Mouse (Mus musculus) neural tube, embryonic 12.5 days (tissue): Measurements from ENCODE around the gene Fam171a2. TPM values are rescaled to one million over a fixed set of nuclear protein-coding genes. Genes with fewer than 3 reads are reported as not detected.
A peak's percentile ranks its signal among the peaks of the same experiment; 100 is the strongest.

ENCODE experiments used
- ATAC-seq: fragments of 200-750 bp; cut with Nextera tagmentation; 2 replicates; pipeline ENCODE4 v1.8.0; 2017; ENCODE audit warnings: low read depth, mild to moderate bottlenecking, moderate TSS enrichment, moderate library complexity; ENCODE audit not compliant: low FRiP score
- H3K27ac ChIP-seq: fragments of 300-500 bp; sonication (generic); 2 replicates; pipeline ENCODE4 v1.5.1; 2016
- H3K27me3 ChIP-seq: fragments of 300-500 bp; sonication (generic); replicated peaks from 2 replicates; pipeline ENCODE4 v1.6.1; 2016; ENCODE audit warnings: mild to moderate bottlenecking
- H3K36me3 ChIP-seq: fragments of 300-500 bp; sonication (generic); 2 replicates; pipeline ENCODE4 v1.6.1; 2016; ENCODE audit warnings: mild to moderate bottlenecking
- H3K4me1 ChIP-seq: fragments of 300-500 bp; sonication (generic); 2 replicates; pipeline ENCODE4 v1.6.1; 2016
- H3K4me2 ChIP-seq: fragments of 300-500 bp; sonication (generic); replicated peaks from 2 replicates; pipeline ENCODE4 v1.6.1; 2016; ENCODE audit warnings: mild to moderate bottlenecking
- H3K4me3 ChIP-seq: fragments of 300-500 bp; sonication (generic); 2 replicates; pipeline ENCODE4 v1.5.1; 2016
- H3K9ac ChIP-seq: fragments of 300-500 bp; sonication (generic); 2 replicates; pipeline ENCODE4 v1.6.1; 2016; ENCODE audit warnings: mild to moderate bottlenecking
- H3K9me3 ChIP-seq: fragments of 300-500 bp; sonication (generic); 2 replicates; pipeline ENCODE4 v1.6.1; 2016; ENCODE audit warnings: mild to moderate bottlenecking
- WGBS: fragments of 180-500 bp; shearing (Covaris S2); methylation state at CpG from one replicate; pipeline ENCODE4 v1.1.7; 2016; 5-methylcytosine and 5-hydroxymethylcytosine counted together
- polyA plus RNA-seq: library from polyadenylated mRNA; unstranded; fragments of >200 nt; fragmentation: Nextera tagmentation; extraction: Ambion mirVana; gene quantifications from 2 replicates; pipeline ENCODE4 v1.2.1, GENCODE M21; 2016

The Fam171a2 gene
- 23.3 and 23.7 TPM in 2 replicates for polyA plus RNA-seq

- Histone ChIP-seq H3K9ac (peak within 1 kb of the TSS; percentile 99), H3K27me3 (peaks cover 23% of the 10 kb centered on the region), H3K4me3 (peak within 1 kb of the TSS; percentile 98), H3K36me3 (peaks cover 14% of the 10 kb centered on the region), H3K4me1 (peaks cover 35% of the 10 kb centered on the region), H3K27ac (peak within 1 kb of the TSS; percentile 74), H3K4me2 (peak within 1 kb of the TSS; percentile 95), H3K9me3 (no peaks in the 10 kb centered on the region)
- 0% methylated on average over 40 of the region's 40 CpGs for WGBS
- peak; percentile 80 for ATAC-seq
These were observed at the start of gene Fam171a2 for GRCm38 (mm10) chr11:102447497-102447896. TSS of gene Fam171a2 (minus strand) at chr11:102447682.

GRCm38 (mm10) chr11:102496732-102497131 lies 49.2 kb upstream of the Fam171a2 start:
- ATAC-seq = no peak
- no peak overlapping the region for H3K4me3 ChIP-seq
- no peaks in the 10 kb centered on the region for H3K4me1 ChIP-seq
- 90% methylated on average over 2 of the region's 2 CpGs for WGBS
- no peak overlapping the region for H3K4me2 ChIP-seq
- no peak overlapping the region for H3K27ac ChIP-seq
- H3K9ac ChIP-seq = no peak overlapping the region
- no peaks in the 10 kb centered on the region for H3K9me3 ChIP-seq
- no peaks in the 10 kb centered on the region for H3K27me3 ChIP-seq
- peaks cover 60% of the 10 kb centered on the region for H3K36me3 ChIP-seq

- Histone ChIP-seq H3K9ac (no peak overlapping the region), H3K4me1 (no peaks in the 10 kb centered on the region), H3K4me3 (no peak overlapping the region), H3K4me2 (no peak overlapping the region), H3K27me3 (no peaks in the 10 kb centered on the region), H3K9me3 (no peaks in the 10 kb centered on the region), H3K36me3 (peaks cover 60% of the 10 kb centered on the region), H3K27ac (no peak overlapping the region)
- ATAC-seq = no peak
- WGBS = 91% methylated on average over 2 of the region's 2 CpGs
These were observed 48.7 kb upstream of the Fam171a2 start for GRCm38 (mm10) chr11:102496206-102496605.

GRCm38 (mm10) chr11:102495742-102496141 lies 48.3 kb upstream of the Fam171a2 start:
- ATAC-seq = no peak
- 95% methylated on average over 5 of the region's 5 CpGs for WGBS
- H3K27ac ChIP-seq = no peak overlapping the region
- H3K4me3 ChIP-seq = no peak overlapping the region
- peaks cover 55% of the 10 kb centered on the region for H3K36me3 ChIP-seq
- no peaks in the 10 kb centered on the region for H3K9me3 ChIP-seq
- H3K4me2 ChIP-seq = no peak overlapping the region
- H3K9ac ChIP-seq = no peak overlapping the region
- no peaks in the 10 kb centered on the region for H3K4me1 ChIP-seq
- H3K27me3 ChIP-seq = no peaks in the 10 kb centered on the region

- Histone ChIP-seq H3K36me3 (peaks cover 50% of the 10 kb centered on the region), H3K4me1 (no peaks in the 10 kb centered on the region), H3K4me2 (no peak overlapping the region), H3K4me3 (no peak overlapping the region), H3K27ac (no peak overlapping the region), H3K9me3 (no peaks in the 10 kb centered on the region), H3K27me3 (no peaks in the 10 kb centered on the region), H3K9ac (no peak overlapping the region)
- 95% methylated on average over 6 of the region's 6 CpGs for WGBS
- ATAC-seq = no peak
These were observed 47.6 kb upstream of the Fam171a2 start for GRCm38 (mm10) chr11:102495114-102495513.

- H3K4me1 ChIP-seq = no peaks in the 10 kb centered on the region
- H3K9me3 ChIP-seq = no peaks in the 10 kb centered on the region
- H3K9ac ChIP-seq = no peak overlapping the region
- no peak overlapping the region for H3K4me2 ChIP-seq
- H3K27me3 ChIP-seq = no peaks in the 10 kb centered on the region
- H3K27ac ChIP-seq = no peak overlapping the region
- H3K36me3 ChIP-seq = peaks cover 41% of the 10 kb centered on the region
- WGBS = 85% methylated on average over 7 of the region's 7 CpGs
- no peak for ATAC-seq
- H3K4me3 ChIP-seq = no peak overlapping the region
These were observed 46.7 kb upstream of the Fam171a2 start for GRCm38 (mm10) chr11:102494063-102494650.

- Histone ChIP-seq H3K9ac (no peak overlapping the region), H3K4me1 (no peaks in the 10 kb centered on the region), H3K4me3 (no peak overlapping the region), H3K4me2 (no peak overlapping the region), H3K36me3 (peaks cover 35% of the 10 kb centered on the region), H3K27ac (no peak overlapping the region), H3K27me3 (no peaks in the 10 kb centered on the region), H3K9me3 (no peaks in the 10 kb centered on the region)
- 90% methylated on average over 2 of the region's 2 CpGs for WGBS
- no peak for ATAC-seq
These were observed 45.8 kb upstream of the Fam171a2 start for GRCm38 (mm10) chr11:102493241-102493640.

- ATAC-seq = no peak
- no peaks in the 10 kb centered on the region for H3K4me1 ChIP-seq
- no peak overlapping the region for H3K27ac ChIP-seq
- no peaks in the 10 kb centered on the region for H3K9me3 ChIP-seq
- H3K36me3 ChIP-seq = peaks cover 37% of the 10 kb centered on the region
- no peaks in the 10 kb centered on the region for H3K27me3 ChIP-seq
- H3K4me3 ChIP-seq = no peak overlapping the region
- H3K4me2 ChIP-seq = no peak overlapping the region
- 93% methylated on average over 2 of the region's 2 CpGs for WGBS
- no peak overlapping the region for H3K9ac ChIP-seq
These were observed 40.4 kb upstream of the Fam171a2 start for GRCm38 (mm10) chr11:102487901-102488300.

GRCm38 (mm10) chr11:102486733-102487386 lies 39.4 kb upstream of the Fam171a2 start:
- no peaks in the 10 kb centered on the region for H3K4me1 ChIP-seq
- H3K36me3 ChIP-seq = peaks cover 39% of the 10 kb centered on the region
- no peak overlapping the region for H3K4me2 ChIP-seq
- no peaks in the 10 kb centered on the region for H3K9me3 ChIP-seq
- no peak overlapping the region for H3K4me3 ChIP-seq
- H3K27me3 ChIP-seq = no peaks in the 10 kb centered on the region
- no peak overlapping the region for H3K27ac ChIP-seq
- no peak overlapping the region for H3K9ac ChIP-seq
- no peak for ATAC-seq
- 72% methylated on average over 11 of the region's 11 CpGs for WGBS

GRCm38 (mm10) chr11:102481779-102482178 lies 34.3 kb upstream of the Fam171a2 start:
- H3K27ac ChIP-seq = no peak overlapping the region
- no peaks in the 10 kb centered on the region for H3K4me1 ChIP-seq
- no peaks in the 10 kb centered on the region for H3K9me3 ChIP-seq
- no peak overlapping the region for H3K9ac ChIP-seq
- WGBS = 95% methylated on average over 10 of the region's 10 CpGs
- no peak overlapping the region for H3K4me2 ChIP-seq
- no peak for ATAC-seq
- no peaks in the 10 kb centered on the region for H3K27me3 ChIP-seq
- no peak overlapping the region for H3K4me3 ChIP-seq
- peaks cover 81% of the 10 kb centered on the region for H3K36me3 ChIP-seq

GRCm38 (mm10) chr11:102480897-102481296 lies 33.4 kb upstream of the Fam171a2 start:
- Histone ChIP-seq H3K27me3 (no peaks in the 10 kb centered on the region), H3K27ac (no peak overlapping the region), H3K4me2 (no peak overlapping the region), H3K9me3 (no peaks in the 10 kb centered on the region), H3K4me1 (no peaks in the 10 kb centered on the region), H3K36me3 (peaks cover 77% of the 10 kb centered on the region), H3K9ac (no peak overlapping the region), H3K4me3 (no peak overlapping the region)
- 83% methylated on average over 4 of the region's 4 CpGs for WGBS
- no peak for ATAC-seq

- WGBS = 96% methylated on average over 15 of the region's 15 CpGs
- H3K4me2 ChIP-seq = no peak overlapping the region
- H3K27ac ChIP-seq = no peak overlapping the region
- H3K9me3 ChIP-seq = no peaks in the 10 kb centered on the region
- H3K4me1 ChIP-seq = no peaks in the 10 kb centered on the region
- no peak overlapping the region for H3K9ac ChIP-seq
- no peaks in the 10 kb centered on the region for H3K27me3 ChIP-seq
- peaks cover 77% of the 10 kb centered on the region for H3K36me3 ChIP-seq
- no peak for ATAC-seq
- no peak overlapping the region for H3K4me3 ChIP-seq
These were observed 32.6 kb upstream of the Fam171a2 start for GRCm38 (mm10) chr11:102480111-102480510.

- no peak overlapping the region for H3K4me2 ChIP-seq
- 96% methylated on average over 23 of the region's 23 CpGs for WGBS
- peaks cover 73% of the 10 kb centered on the region for H3K36me3 ChIP-seq
- H3K27me3 ChIP-seq = no peaks in the 10 kb centered on the region
- no peaks in the 10 kb centered on the region for H3K4me1 ChIP-seq
- H3K4me3 ChIP-seq = no peak overlapping the region
- H3K9ac ChIP-seq = no peak overlapping the region
- H3K27ac ChIP-seq = no peak overlapping the region
- H3K9me3 ChIP-seq = no peaks in the 10 kb centered on the region
- no peak for ATAC-seq
These were observed 32.1 kb upstream of the Fam171a2 start for GRCm38 (mm10) chr11:102479581-102479980.
